Mouse (Mus musculus): ENCODE results near the gene Kif5a.

DNA sequence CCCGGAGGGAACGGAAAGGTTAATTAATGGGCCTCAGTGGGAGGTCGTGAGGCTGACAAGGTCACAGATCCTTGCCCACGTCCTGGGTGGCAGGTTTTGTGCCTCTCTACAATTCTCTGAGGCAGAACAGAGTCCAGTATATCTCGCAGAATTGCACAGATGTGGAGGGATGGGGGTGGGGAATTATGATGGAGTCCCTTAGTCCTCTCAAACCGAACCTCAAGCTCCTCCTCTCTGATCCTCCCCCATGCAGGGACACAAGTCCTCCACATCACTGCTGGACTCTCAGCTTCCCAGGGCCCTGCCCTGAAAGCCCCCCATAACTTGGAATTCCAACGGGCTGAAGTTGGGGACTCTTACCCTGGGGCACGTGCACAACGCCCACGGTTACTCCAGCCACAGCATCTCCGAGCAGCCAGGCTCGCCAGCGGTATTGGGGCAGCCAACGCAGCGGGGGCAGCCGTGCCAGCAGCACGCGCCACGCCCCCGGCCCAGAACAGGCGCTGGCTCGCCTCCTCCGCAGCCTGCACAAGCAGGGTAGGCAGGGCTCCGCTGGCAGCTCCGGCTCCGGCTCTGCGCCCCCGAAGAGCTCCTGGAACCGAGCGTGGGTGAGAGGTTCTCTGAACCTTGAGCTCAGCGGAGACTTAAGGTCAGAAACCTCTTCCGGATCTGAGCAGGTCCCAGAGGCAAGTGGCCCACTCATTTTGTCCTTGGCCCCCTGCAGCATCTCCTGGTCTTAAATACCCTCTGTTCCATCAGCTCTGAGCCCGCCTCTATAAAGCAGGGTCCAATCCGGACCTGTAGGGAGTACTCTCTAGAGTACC lies 83.1 kb downstream of the Kif5a start, which contains the start of gene Slc26a10:
- TF ChIP-seq CTCF (IDR thresholded peaks at IDR 0.05; ENCODE audit: low read depth, low read length) (no peak), GATA1 (IDR thresholded peaks at IDR 0.05; ENCODE audit: borderline replicate concordance, low read length) (no peak)
